8 mouse cellular contexts compared by ENCODE assay signal in the genomic region with DNA sequence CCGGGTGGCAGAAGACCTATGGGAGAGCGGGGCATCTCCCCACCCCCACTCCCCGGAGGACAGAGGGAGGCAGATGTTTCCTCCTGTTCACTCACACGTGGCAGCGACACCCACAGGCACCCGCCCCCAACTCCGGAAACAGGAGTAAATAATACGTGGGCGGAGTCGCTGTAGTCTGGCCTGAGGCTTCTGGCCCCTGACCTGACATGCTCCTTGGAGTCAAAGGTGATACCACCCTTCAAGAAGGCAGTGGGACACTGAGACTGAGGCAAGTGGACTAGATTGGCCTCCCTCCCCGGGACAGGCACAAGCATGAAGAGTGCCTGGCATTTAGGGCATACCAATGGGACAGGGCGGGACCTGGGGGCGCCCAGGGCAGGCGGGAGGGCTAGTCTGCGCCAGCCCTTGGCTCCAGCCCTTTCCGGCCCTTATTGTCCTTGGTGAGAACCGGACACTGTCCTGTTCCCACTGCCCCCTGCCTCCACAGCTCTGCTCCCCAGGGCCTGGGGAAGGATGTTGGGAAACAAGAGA. TPM values are rescaled to one million over a fixed set of nuclear protein-coding genes. Genes with fewer than 3 reads are reported as not detected.
A peak's percentile ranks its signal among the peaks of the same experiment; 100 is the strongest.
DNase-seq lines count a peak whose midpoint lies in the region; ATAC-seq and TF ChIP-seq lines count a peak whose summit lies in the region.

No protein-coding gene starts in this region.

- peak; percentile 57 for DNase-seq in adrenal gland, postnatal 10 days
- peak; percentile 87 for DNase-seq in lung, postnatal 25 days (ENCODE audit: low spot score)
- peak; percentile 78 to 83 for DNase-seq in spleen, adult 18-20 months
- no peak for DNase-seq in right cerebral cortex, adult 2 months (ENCODE audit: low spot score in 2 of 2)

- H3K4me3 ChIP-seq in E14TG2a.4 (replicated peaks; ENCODE audit: low read length): peak overlapping the region; percentile 66
- no peak overlapping the region for H3K4me3 ChIP-seq in heart, embryonic 13.5 days
- no peak overlapping the region for H3K4me3 ChIP-seq in kidney, embryonic 14.5 days (ENCODE audit: low read length)

- no peak for ATAC-seq in heart, embryonic 13.5 days (ENCODE audit: extremely low read depth, insufficient number of reproducible peaks, low FRiP score, low TSS enrichment)
- peak; percentile 61 for ATAC-seq in kidney, embryonic 14.5 days (ENCODE audit: low FRiP score, low TSS enrichment)
- ATAC-seq in frontal cortex, adult (ENCODE audit: low TSS enrichment): no peak

- H3K36me3 ChIP-seq in E14TG2a.4 (ENCODE audit: insufficient read depth, low read length): peaks cover 24% of the 10 kb centered on the region
- peaks cover 27% of the 10 kb centered on the region for H3K36me3 ChIP-seq in heart, embryonic 13.5 days
- peaks cover 13% of the 10 kb centered on the region for H3K36me3 ChIP-seq in kidney, embryonic 14.5 days (ENCODE audit: control insufficient read depth, insufficient read depth, low read length)

- peak overlapping the region; percentile 41 for H3K9ac ChIP-seq in heart, embryonic 13.5 days
- H3K9ac ChIP-seq in kidney, embryonic 14.5 days (ENCODE audit: low read depth, low read length): peak overlapping the region; percentile 23; the same call in 1 of the 2 replicates

- peak overlapping the region; percentile 45 for H3K4me2 ChIP-seq in heart, embryonic 13.5 days
- peak overlapping the region; percentile 31 for H3K4me2 ChIP-seq in kidney, embryonic 14.5 days (replicated peaks; ENCODE audit: low read depth, low read length)

- peaks cover 80% of the 10 kb centered on the region for H3K4me1 ChIP-seq in E14TG2a.4 (replicated peaks; ENCODE audit: low read depth, low read length)
- peaks cover 30% of the 10 kb centered on the region for H3K4me1 ChIP-seq in heart, embryonic 13.5 days
- peaks cover 32% of the 10 kb centered on the region for H3K4me1 ChIP-seq in kidney, embryonic 14.5 days (ENCODE audit: control insufficient read depth, insufficient read depth, low read length)

- H3K27ac ChIP-seq in heart, embryonic 13.5 days (replicated peaks): peak overlapping the region; percentile 63
- peak overlapping the region; percentile 24; the same call in 1 of the 2 replicates for H3K27ac ChIP-seq in kidney, embryonic 14.5 days (ENCODE audit: low read depth, low read length)

- no peaks in the 10 kb centered on the region for H3K9me3 ChIP-seq in E14TG2a.4 (ENCODE audit: low read length)
- no peaks in the 10 kb centered on the region for H3K9me3 ChIP-seq in heart, embryonic 13.5 days
- H3K9me3 ChIP-seq in kidney, embryonic 14.5 days (ENCODE audit: control insufficient read depth, low read length): no peaks in the 10 kb centered on the region

- H3K27me3 ChIP-seq in E14TG2a.4 (ENCODE audit: insufficient read depth, low read length): no peaks in the 10 kb centered on the region
- no peaks in the 10 kb centered on the region for H3K27me3 ChIP-seq in heart, embryonic 13.5 days (replicated peaks)
- peaks cover 6% of the 10 kb centered on the region; the same call in 1 of the 2 replicates for H3K27me3 ChIP-seq in kidney, embryonic 14.5 days (ENCODE audit: control insufficient read depth, insufficient read depth, low read length)

- 11% methylated on average over 17 of the region's 17 CpGs for WGBS in heart, embryonic 13.5 days
- under 1% methylated on average over 17 of the region's 17 CpGs for WGBS in kidney, embryonic 14.5 days

- no peak for TF ChIP-seq CTCF in E14TG2a.4 (conservative IDR thresholded peaks at IDR 0.05; ENCODE audit: low read length)

RNA-seq across cellular contexts. Expression of gene Trim46, which starts 5.3 kb away (rescaled TPM):
- 1 to 10 TPM; 2.0 to 4.2 TPM for total RNA-seq in adrenal gland, postnatal 10 days (2021)
- polyA plus RNA-seq in heart, embryonic 13.5 days (2015; fragmentation: Nextera tagmentation; extraction: Ambion mirVana): 0.70 and 0.76 TPM in 2 replicates
- 2.8 and 3.6 TPM in 2 replicates for polyA plus RNA-seq in kidney, embryonic 14.5 days (2014; fragmentation: Nextera tagmentation; extraction: Ambion mirVana)

RNA-seq across cellular contexts. Expression of gene Krtcap2, which starts 5.7 kb away (rescaled TPM):
- total RNA-seq in adrenal gland, postnatal 10 days (2021): 100 to 1,000 TPM; 109 to 116 TPM
- polyA plus RNA-seq in heart, embryonic 13.5 days (2015; fragmentation: Nextera tagmentation; extraction: Ambion mirVana): 216 and 229 TPM in 2 replicates
- 321 and 407 TPM in 2 replicates for polyA plus RNA-seq in kidney, embryonic 14.5 days (2014; fragmentation: Nextera tagmentation; extraction: Ambion mirVana)

RNA-seq across cellular contexts. Expression of gene Dpm3, which starts 7.7 kb away (rescaled TPM):
- total RNA-seq in adrenal gland, postnatal 10 days (2021): 100 to 1,000 TPM; 115 to 122 TPM
- 77.5 and 85.1 TPM in 2 replicates for polyA plus RNA-seq in heart, embryonic 13.5 days (2015; fragmentation: Nextera tagmentation; extraction: Ambion mirVana)
- 134 and 200 TPM in 2 replicates for polyA plus RNA-seq in kidney, embryonic 14.5 days (2014; fragmentation: Nextera tagmentation; extraction: Ambion mirVana)

RNA-seq across cellular contexts. Expression of gene Slc50a1, which starts 18.9 kb away (rescaled TPM):
- 10 to 100 TPM; 46.7 to 53.1 TPM for total RNA-seq in adrenal gland, postnatal 10 days (2021)
- 40.6 and 40.7 TPM in 2 replicates for polyA plus RNA-seq in heart, embryonic 13.5 days (2015; fragmentation: Nextera tagmentation; extraction: Ambion mirVana)
- 55.1 and 64.1 TPM in 2 replicates for polyA plus RNA-seq in kidney, embryonic 14.5 days (2014; fragmentation: Nextera tagmentation; extraction: Ambion mirVana)

RNA-seq across cellular contexts. Expression of gene Muc1, which starts 22.6 kb away (rescaled TPM):
- under 1 TPM; 0.51 to 0.55 TPM for total RNA-seq in adrenal gland, postnatal 10 days (2021)
- 0.59 and 1.1 TPM in 2 replicates for polyA plus RNA-seq in heart, embryonic 13.5 days (2015; fragmentation: Nextera tagmentation; extraction: Ambion mirVana)
- 8.0 and 13.6 TPM in 2 replicates for polyA plus RNA-seq in kidney, embryonic 14.5 days (2014; fragmentation: Nextera tagmentation; extraction: Ambion mirVana)

Comparison
In these comparisons a context has a peak if more than half of its experiments do, and no peak if none do; other contexts are left out.
1. DNase-seq: peak in adrenal gland, postnatal 10 days (single experiment), lung, postnatal 25 days (single experiment) and spleen, adult 18-20 months (2 of 2); none in right cerebral cortex, adult 2 months (0 of 2).